Mouse (Mus musculus): ENCODE measurements at regions not wholly inside any gene's neighbourhood (a gene's known extent, or its start where the extent isn't known, plus 50 kb on each side); places are given as distances from the start of the nearest gene placed in this dataset.

DNA sequence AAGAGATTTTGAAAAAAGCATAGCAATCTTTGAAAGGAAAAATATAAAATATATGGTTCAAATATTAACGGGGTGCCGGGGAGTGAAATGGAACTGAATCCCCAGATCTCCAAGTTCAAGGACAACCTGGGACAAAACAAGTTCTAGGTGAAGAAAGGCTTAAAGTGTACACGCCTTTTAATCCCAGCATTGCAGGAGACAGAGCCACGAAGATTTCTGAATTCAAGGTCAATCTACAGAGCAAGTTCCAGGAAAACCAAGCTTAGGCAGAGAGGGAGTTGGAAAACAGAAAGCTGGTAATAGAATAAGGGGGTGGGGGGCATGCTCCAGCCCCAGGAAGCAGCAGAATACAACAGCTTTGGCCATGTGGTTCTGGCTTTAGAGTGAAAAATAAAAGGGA, 60.2 kb upstream of the Atp1b1 start:
- no peak for TF ChIP-seq CTCF (IDR thresholded peaks at IDR 0.05; ENCODE audit: low read depth, low read length)
- no peak for TF ChIP-seq POLR2A (IDR thresholded peaks at IDR 0.05; ENCODE audit: borderline replicate concordance, low read depth, low read length)
